Mouse (Mus musculus) forebrain, embryonic 16.5 days (tissue): Measurements from ENCODE around the gene Gm11992. TPM values are rescaled to one million over a fixed set of nuclear protein-coding genes. Genes with fewer than 3 reads are reported as not detected.

Experiments
- polyA plus RNA-seq: library from polyadenylated mRNA; unstranded; fragments of >200 nt; fragmentation: Nextera tagmentation; extraction: Ambion mirVana; gene quantifications from 2 replicates; pipeline ENCODE4 v1.2.1, GENCODE M21; 2015

Gene Gm11992
- polyA plus RNA-seq, 1 experiment from 2014 or later, result 0.75 TPM

Other genes starting within 250 kb of the Gm11992 start
- 0.14 and 0.23 TPM in 2 replicates for gene Pkd1l1, start 75.3 kb upstream of the Gm11992 start, polyA plus RNA-seq
- gene Hus1, start 37.4 kb upstream of the Gm11992 start, polyA plus RNA-seq, result 9.3 and 10.4 TPM in 2 replicates
- gene Sun3, start 397 bp downstream of the Gm11992 start, polyA plus RNA-seq, result 0.24 TPM in 1 of 2 replicates, not detected in the other
- gene Upp1, start 69.5 kb downstream of the Gm11992 start, polyA plus RNA-seq, result 1.0 and 2.7 TPM in 2 replicates
- 0.04 TPM in 1 of 2 replicates, not detected in the other for gene Abca13, start 143.3 kb downstream of the Gm11992 start, polyA plus RNA-seq